In the genomic region with DNA sequence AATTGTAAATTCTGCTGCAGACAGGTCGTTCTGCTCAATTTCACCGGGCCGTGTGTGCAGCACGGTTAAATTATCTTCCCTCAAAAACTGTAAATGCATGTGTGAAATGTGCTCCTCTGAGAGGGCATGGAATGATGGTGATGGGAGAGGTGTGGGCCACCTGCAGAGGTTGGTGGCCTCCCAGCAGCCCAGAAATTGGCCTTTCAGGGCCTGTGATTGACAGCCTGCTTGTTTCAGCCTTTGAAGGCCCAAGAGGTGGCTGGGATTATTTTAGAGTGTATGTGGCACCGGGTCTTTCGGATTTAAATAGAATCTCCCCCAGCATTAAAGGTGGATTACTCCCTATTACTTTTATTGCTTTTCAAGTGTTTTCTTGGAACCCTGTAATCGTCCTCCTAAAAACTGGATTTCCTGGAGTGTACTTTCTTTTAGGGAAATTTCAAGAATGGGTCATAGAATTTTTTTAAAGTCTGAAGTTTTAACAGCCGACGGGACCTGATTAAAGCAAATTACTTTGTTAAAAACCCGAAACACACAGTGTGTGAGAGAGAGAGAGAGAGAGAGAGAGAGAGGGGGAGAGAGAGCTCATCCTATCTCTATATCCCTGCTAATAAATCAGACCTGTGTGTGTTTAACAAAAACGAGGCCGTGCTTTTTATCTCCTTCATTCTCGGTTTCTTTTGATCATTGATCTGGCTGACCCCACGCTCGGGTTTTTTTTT, we compare ENCODE assay signal across 12 mouse cellular contexts.
A peak's percentile ranks its signal among the peaks of the same experiment; 100 is the strongest.
DNase-seq lines count a peak whose midpoint lies in the region; ATAC-seq lines count a peak whose summit lies in the region.
"Had no signal": no experiment of that assay in that cellular context is flagged by ENCODE, and none has a peak within 500 bp of the region (broad histone marks: within the 10 kb centered on the region; RNA-seq: fewer than 3 reads in every experiment).

No protein-coding gene starts in this region.

- peaks cover 42% of the 10 kb centered on the region for H3K4me1 ChIP-seq in hindbrain, embryonic 10.5 days (replicated peaks)
- peaks cover 6% of the 10 kb centered on the region for H3K4me1 ChIP-seq in hindbrain, embryonic 16.5 days (ENCODE audit: control insufficient read depth, insufficient read depth, low read depth, low read length)
- H3K4me1 ChIP-seq in hindbrain, embryonic 13.5 days (replicated peaks), result peaks cover 20% of the 10 kb centered on the region
- H3K4me1 ChIP-seq in midbrain, embryonic 13.5 days (replicated peaks), result peaks cover 21% of the 10 kb centered on the region

- H3K27me3 ChIP-seq in hindbrain, embryonic 10.5 days (ENCODE audit: insufficient read depth, poor library complexity, severe bottlenecking), result no peaks in the 10 kb centered on the region; the same call in none of the 2 replicates
- no peaks in the 10 kb centered on the region for H3K27me3 ChIP-seq in hindbrain, embryonic 16.5 days (replicated peaks; ENCODE audit: control insufficient read depth, insufficient read depth, low read length)
- H3K27me3 ChIP-seq in hindbrain, embryonic 13.5 days, result 0 out of 2 replicates have a peak, but pooled peaks cover 3% of the 10 kb centered on the region
- peaks cover 9% of the 10 kb centered on the region; the same call in 1 of the 2 replicates for H3K27me3 ChIP-seq in midbrain, embryonic 13.5 days
- H3K27me3 ChIP-seq: heart, embryonic 13.5 days had no signal

- DNase-seq in hindbrain, embryonic 10.5 days (ENCODE audit: low spot score), result no peak
- DNase-seq in embryo, embryonic 9.5 days (ENCODE audit: extremely low spot score), result peak; percentile 28
- DNase-seq in left cerebral cortex, postnatal 25 days (ENCODE audit: low spot score in 2 of 2), result no peak
- DNase-seq in right cerebral cortex, postnatal 25 days, result no peak
- no peak for DNase-seq in urinary bladder, postnatal 36 days (ENCODE audit: low spot score in 2 of 2)
- DNase-seq: B cell, adult 2 months; gastrocnemius, postnatal 10 days had no signal

- peak overlapping the region; percentile 74 for H3K27ac ChIP-seq in hindbrain, embryonic 10.5 days
- no peak overlapping the region for H3K27ac ChIP-seq in hindbrain, embryonic 16.5 days (ENCODE audit: low read depth, low read length)
- no peak overlapping the region for H3K27ac ChIP-seq in hindbrain, embryonic 13.5 days
- H3K27ac ChIP-seq in midbrain, embryonic 13.5 days, result no peak overlapping the region
- H3K27ac ChIP-seq: heart, embryonic 13.5 days; liver, embryonic 14.5 days had no signal

- no peak for ATAC-seq in hindbrain, embryonic 16.5 days
- no peak for ATAC-seq in hindbrain, embryonic 13.5 days (ENCODE audit: low FRiP score)
- ATAC-seq in midbrain, embryonic 13.5 days, result peak; percentile 69

- no peak overlapping the region for H3K9ac ChIP-seq in hindbrain, embryonic 16.5 days (ENCODE audit: low read depth, low read length)
- no peak overlapping the region for H3K9ac ChIP-seq in hindbrain, embryonic 13.5 days
- no peak overlapping the region for H3K9ac ChIP-seq in midbrain, embryonic 13.5 days (replicated peaks)
- H3K9ac ChIP-seq: liver, embryonic 14.5 days had no signal

- H3K4me3 ChIP-seq in hindbrain, embryonic 10.5 days, result 0 out of 2 replicates have a peak overlapping the region, but pooled peaks have one; percentile 13
- no peak overlapping the region for H3K4me3 ChIP-seq in hindbrain, embryonic 16.5 days (ENCODE audit: low read length)
- H3K4me3 ChIP-seq in hindbrain, embryonic 13.5 days, result no peak overlapping the region
- H3K4me3 ChIP-seq in midbrain, embryonic 13.5 days (replicated peaks), result no peak overlapping the region
- H3K4me3 ChIP-seq: heart, embryonic 13.5 days had no signal

- H3K36me3 ChIP-seq in hindbrain, embryonic 10.5 days, result no peaks in the 10 kb centered on the region
- no peaks in the 10 kb centered on the region for H3K36me3 ChIP-seq in hindbrain, embryonic 16.5 days (ENCODE audit: control insufficient read depth, insufficient read depth, low read length)
- H3K36me3 ChIP-seq in hindbrain, embryonic 13.5 days, result no peaks in the 10 kb centered on the region
- H3K36me3 ChIP-seq in midbrain, embryonic 13.5 days, result no peaks in the 10 kb centered on the region
- H3K36me3 ChIP-seq: heart, embryonic 13.5 days had no signal

- H3K9me3 ChIP-seq in hindbrain, embryonic 10.5 days, result no peaks in the 10 kb centered on the region
- no peaks in the 10 kb centered on the region for H3K9me3 ChIP-seq in hindbrain, embryonic 16.5 days (ENCODE audit: control insufficient read depth, low read length)
- H3K9me3 ChIP-seq in hindbrain, embryonic 13.5 days, result no peaks in the 10 kb centered on the region
- H3K9me3 ChIP-seq in midbrain, embryonic 13.5 days, result no peaks in the 10 kb centered on the region
- H3K9me3 ChIP-seq: heart, embryonic 13.5 days had no signal

- H3K4me2 ChIP-seq in hindbrain, embryonic 16.5 days (ENCODE audit: low read length), result no peak overlapping the region
- peak overlapping the region; percentile 29; the same call in 1 of the 2 replicates for H3K4me2 ChIP-seq in hindbrain, embryonic 13.5 days
- H3K4me2 ChIP-seq in midbrain, embryonic 13.5 days (replicated peaks), result peak overlapping the region; percentile 34; the same call in 1 of the 2 replicates
- H3K4me2 ChIP-seq: heart, embryonic 13.5 days had no signal

- intact Hi-C loops in left cerebral cortex, postnatal 25 days (cut with DNase I), result no loop called here

- 25% methylated on average over 15 of the region's 15 CpGs for WGBS in hindbrain, embryonic 10.5 days
- 31% methylated on average over 15 of the region's 15 CpGs for WGBS in hindbrain, embryonic 16.5 days
- 24% methylated on average over 15 of the region's 15 CpGs for WGBS in hindbrain, embryonic 13.5 days
- WGBS in midbrain, embryonic 13.5 days, result 11% methylated on average over 15 of the region's 15 CpGs
